Mouse (Mus musculus): Measurements from ENCODE around the gene Runx2.

Gene Runx2

GRCm38 (mm10) chr17:44713404-44713803 lies 101.2 kb downstream of the Runx2 start:
- in situ Hi-C loops (cut with MboI), result no loop called here

GRCm38 (mm10) chr17:44709516-44710252 lies 104.9 kb downstream of the Runx2 start:
- in situ Hi-C loops (cut with MboI), result no loop called here

- in situ Hi-C loops (cut with MboI), result no loop called here
Measured at GRCm38 (mm10) chr17:44707956-44708355, 106.6 kb downstream of the Runx2 start.

GRCm38 (mm10) chr17:44706531-44706930 lies 108.1 kb downstream of the Runx2 start:
- in situ Hi-C loops (cut with MboI), result no loop called here

GRCm38 (mm10) chr17:44702506-44703298 lies 111.9 kb downstream of the Runx2 start:
- in situ Hi-C loops (cut with MboI), result no loop called here

- in situ Hi-C loops (cut with MboI), result no loop called here
Measured at GRCm38 (mm10) chr17:44701531-44701930, 113.1 kb downstream of the Runx2 start.

- in situ Hi-C loops (cut with MboI), result no loop called here
Measured at GRCm38 (mm10) chr17:44700326-44700725, 114.3 kb downstream of the Runx2 start.

- in situ Hi-C loops (cut with MboI), result no loop called here
Measured at GRCm38 (mm10) chr17:44697053-44697452, 117.5 kb downstream of the Runx2 start.

- in situ Hi-C loops (cut with MboI), result no loop called here
Measured at GRCm38 (mm10) chr17:44693552-44693951, 121.0 kb downstream of the Runx2 start.

- in situ Hi-C loops (cut with MboI), result no loop called here
Measured at GRCm38 (mm10) chr17:44691517-44691916, 123.1 kb downstream of the Runx2 start.

- in situ Hi-C loops (cut with MboI), result no loop called here
Measured at GRCm38 (mm10) chr17:44690410-44691035, 124.1 kb downstream of the Runx2 start.

- in situ Hi-C loops (cut with MboI), result no loop called here
Measured at GRCm38 (mm10) chr17:44688306-44688705, 126.3 kb downstream of the Runx2 start.

GRCm38 (mm10) chr17:44685514-44685913 lies 129.1 kb downstream of the Runx2 start:
- in situ Hi-C loops (cut with MboI), result no loop called here

GRCm38 (mm10) chr17:44683026-44683425 lies 131.6 kb downstream of the Runx2 start:
- in situ Hi-C loops (cut with MboI), result no loop called here

GRCm38 (mm10) chr17:44677782-44678181 lies 136.8 kb downstream of the Runx2 start:
- in situ Hi-C loops (cut with MboI), result no loop called here

GRCm38 (mm10) chr17:44672806-44673205 lies 141.8 kb downstream of the Runx2 start:
- in situ Hi-C loops (cut with MboI), result no loop called here

GRCm38 (mm10) chr17:44671946-44672692 lies 142.5 kb downstream of the Runx2 start:
- in situ Hi-C loops (cut with MboI), result no loop called here

- in situ Hi-C loops (cut with MboI), result no loop called here
Measured at GRCm38 (mm10) chr17:44669985-44670384, 144.6 kb downstream of the Runx2 start.

GRCm38 (mm10) chr17:44667346-44667745 lies 147.3 kb downstream of the Runx2 start:
- in situ Hi-C loops (cut with MboI), result no loop called here

GRCm38 (mm10) chr17:44663872-44664271 lies 150.7 kb downstream of the Runx2 start:
- in situ Hi-C loops (cut with MboI), result no loop called here

GRCm38 (mm10) chr17:44663208-44663607 lies 151.4 kb downstream of the Runx2 start:
- in situ Hi-C loops (cut with MboI), result no loop called here

Measured in mature B cell (primary cell).